Mouse (Mus musculus) adipocyte (in vitro differentiated cells): ENCODE measurements around the gene B2m.
"Not testable (repeated sequence)": the region's sequence is repeated elsewhere in the genome, so short reads cannot be mapped to it uniquely, and the experiment has no call there.

Source experiments
- DNase-seq: peaks from one replicate; pipeline ENCODE4 v3.0.0-alpha.2; 2016; ENCODE audit warnings: low spot score

The B2m gene

DNA sequence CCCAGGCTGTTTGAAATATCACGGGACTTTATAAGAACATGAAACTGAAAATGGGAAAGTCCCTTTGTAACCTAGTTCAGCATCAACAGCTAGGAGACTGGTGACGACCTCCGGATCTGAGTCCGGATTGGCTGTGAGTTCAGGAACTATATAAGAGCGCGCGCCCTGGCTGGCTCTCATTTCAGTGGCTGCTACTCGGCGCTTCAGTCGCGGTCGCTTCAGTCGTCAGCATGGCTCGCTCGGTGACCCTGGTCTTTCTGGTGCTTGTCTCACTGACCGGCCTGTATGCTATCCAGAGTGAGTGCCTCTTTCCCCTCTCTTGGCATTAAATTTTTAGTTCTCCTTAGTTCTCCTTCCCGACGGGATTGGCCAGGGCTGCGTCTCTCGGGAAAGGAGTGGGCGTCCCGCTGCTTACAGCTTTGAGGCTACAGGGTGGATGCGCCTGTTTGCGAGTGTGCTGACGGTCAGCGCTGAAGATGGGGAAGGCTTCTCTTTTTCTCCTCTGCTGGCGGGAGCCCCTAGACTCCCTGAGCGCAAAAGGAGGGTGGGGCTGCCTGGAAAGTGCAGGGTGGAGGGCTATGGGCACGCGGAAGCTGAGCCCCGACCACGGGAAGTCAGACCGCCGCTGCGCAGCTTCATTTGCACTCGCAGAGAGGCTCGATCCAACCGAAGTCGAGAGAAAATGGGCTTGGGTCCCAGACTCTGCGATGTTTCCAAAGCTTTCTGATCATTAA lies at the start of gene B2m:
TSS of gene B2m (plus strand) at position 179 of the 734 bp plus-strand sequence.
- peak; percentile 98 for DNase-seq

DNA sequence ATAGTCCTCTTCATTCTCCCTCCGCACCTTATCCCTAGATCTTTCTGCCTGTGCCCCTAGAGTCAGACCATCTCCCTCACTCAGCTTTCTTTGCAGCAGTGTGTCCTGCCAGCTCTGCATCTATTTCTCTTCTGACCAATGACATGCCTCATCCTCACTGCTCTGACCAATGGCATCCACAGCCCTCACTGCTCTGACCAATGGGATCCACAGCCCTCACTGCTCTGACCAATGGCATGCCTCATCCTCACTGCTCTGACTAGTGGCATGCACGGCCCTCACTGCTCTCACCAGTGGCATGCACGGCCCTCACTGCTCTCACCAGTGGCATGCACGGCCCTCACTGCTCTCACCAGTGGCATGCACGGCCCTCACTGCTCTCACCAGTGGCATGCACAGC lies 49.8 kb upstream of the B2m start:
- not testable (repeated sequence) for DNase-seq

DNA sequence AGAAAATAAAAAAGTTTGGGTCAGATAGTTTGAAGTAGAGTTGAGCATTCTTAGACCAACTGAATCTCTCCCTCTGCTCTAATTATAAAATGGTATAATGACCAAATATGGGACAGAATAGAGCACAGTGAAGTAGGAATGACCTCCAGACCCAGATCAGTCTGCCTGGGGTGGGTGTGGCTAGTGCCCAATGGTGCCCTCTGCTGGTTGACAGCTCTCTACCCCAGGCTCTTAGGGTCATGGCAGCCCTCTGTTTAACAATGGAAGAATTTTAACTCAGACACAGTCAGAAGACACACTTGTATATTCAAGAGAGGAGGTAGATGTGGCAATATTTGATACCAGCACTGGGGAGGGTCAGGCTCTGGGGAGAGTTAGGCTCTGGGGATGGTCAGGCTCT lies 45.4 kb upstream of the B2m start:
- peak; percentile 30 for DNase-seq

DNA sequence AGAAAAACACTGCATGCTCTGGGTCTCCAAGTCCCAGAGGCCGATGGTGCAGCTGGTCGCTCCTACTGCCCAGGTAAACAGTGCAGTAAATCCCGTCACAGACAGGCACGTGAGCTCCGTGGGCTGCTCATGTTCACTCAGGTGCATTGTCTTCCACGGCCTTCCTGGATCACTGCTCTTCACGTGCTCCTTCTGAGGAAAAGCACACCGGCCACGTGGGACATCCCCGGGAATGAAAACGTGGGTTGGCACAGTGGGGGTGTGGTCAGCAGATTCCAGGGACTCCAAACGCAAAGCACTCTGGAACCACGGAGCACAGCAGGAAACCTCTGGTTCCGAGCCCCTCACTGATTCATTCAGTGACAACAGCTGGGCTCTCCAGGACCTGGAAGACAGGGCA lies 39.4 kb upstream of the B2m start:
- no peak for DNase-seq

DNA sequence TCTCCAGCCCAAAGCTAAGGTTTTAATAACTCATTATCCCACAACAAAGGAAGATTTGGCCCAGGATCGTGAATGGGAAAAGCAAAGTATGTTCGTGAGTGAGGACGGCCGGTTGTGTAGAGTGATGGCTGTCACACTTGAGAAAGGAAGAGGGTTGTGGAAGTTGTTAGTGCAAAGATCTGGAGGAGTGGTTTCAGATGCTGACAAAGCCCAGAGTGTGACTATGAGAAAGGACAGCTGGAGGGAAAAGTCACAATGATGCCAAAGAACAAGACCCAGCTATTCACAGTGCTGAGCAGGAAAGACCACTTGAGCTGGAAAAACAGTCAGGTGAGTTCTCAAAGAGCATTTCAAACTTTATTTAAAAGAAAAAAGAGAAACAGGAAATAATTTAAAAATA lies 37.8 kb upstream of the B2m start:
- DNase-seq = no peak

DNA sequence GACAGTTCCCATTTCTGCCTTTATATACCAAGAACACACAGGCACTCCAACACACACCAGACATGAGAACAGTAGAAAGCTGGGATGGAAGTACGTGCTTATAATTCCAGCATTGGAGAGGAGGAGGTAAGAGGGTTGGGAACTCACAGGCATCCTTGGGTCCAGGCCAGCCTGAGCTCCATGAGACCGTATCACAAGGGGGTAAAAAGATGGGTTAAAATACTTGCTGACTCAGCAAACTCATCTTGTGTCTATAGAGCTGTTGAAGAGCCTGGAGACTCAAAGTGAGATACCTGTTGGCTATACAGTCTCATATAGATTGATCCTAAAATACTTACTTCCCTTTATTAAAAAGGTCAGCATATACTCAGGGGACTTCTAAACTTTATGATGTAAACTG lies 30.6 kb upstream of the B2m start:
- DNase-seq = no peak

DNA sequence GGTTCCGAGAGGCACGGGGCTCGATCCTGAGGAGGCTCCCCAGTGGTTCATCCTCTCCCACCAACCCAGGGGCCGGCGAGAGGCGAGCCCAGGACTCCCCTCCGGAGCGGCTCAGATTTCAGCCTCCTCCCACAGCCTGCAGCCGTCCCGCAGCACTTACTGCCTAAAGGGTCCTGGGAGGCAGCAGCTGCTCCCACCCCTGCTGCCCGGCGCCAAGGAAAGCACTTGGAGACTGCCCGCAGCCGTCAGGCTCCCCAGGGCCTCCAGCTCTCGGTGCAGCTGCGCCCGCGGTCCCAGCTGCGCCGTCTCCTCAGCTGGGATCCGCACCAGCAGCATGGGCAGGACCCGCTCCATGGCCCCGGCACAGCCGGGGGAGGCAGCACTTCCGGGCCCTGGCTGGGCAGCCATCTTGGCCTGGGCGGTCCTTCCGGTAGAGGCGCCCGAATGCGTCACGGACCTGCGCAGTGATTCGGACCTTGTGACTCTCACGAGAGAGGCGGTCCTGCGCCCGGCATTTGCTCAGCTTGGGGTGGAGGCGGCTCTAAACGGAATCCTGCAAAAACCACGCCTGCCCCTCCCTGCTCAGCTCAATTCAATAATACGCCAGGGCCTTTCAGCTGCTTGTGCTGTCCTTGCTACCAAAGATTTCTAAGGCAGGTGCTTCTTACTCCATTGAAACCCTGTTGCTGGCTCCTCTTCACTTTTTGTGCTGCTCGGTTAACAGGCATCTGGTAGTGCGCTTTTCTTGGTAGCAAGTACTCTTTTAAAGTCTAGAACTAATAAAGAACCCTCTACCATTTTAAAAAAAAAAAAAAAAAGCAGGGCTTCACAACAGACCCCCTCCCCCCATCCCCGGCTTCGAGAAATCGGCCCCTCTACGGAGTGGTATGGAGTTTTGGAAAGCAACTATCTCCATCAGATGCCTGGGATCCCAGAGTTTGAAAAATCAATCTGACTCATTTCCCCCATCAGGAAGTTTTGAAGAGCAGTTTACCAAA lies 29.2 kb upstream of the B2m start, which contains the start of gene Spg11:
TSS of gene Spg11 (minus strand) at position 426 of the 998 bp plus-strand sequence.
- peak; percentile 99 for DNase-seq

DNA sequence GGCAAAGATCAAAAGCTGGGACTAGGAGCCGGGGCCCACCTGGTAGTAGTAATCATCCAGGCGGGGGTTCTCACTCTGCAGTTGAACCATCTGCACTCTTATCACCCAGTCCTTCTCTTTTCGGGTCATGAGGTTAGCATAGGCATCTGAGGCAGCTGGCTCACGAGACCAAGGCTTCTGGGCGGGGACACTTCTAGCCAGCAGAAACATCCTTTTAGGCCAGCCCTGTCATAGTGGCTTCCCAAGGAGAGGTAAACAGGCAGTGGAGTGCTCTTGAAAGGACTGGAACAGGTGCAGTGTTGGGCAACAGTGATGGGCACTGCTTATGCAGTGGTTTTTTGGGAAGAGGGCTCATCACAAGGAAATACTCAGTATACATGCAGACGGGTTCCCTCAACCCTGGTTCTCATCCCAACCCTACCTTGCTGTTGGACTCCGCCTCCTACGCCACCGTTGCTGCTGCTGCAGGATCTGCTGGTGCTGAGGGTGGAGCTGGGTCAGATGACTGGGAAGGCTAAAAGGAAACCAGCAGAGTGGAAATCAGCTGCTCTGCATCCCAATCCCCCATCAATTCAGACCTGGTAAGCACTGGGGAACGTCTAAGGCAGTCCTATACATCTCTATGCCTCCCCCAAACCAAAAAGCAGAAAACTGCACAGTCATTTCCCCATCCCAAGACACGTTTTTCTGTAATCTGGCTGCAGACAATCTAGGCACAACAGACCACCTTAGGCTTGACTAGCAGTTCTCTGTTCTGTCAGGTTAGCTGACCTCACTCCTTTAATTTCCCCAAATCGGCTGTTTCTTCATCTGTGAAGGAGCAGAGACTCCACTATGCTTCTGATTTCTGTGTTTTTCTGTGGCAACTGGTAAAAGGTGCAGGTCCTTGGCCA lies 21.6 kb upstream of the B2m start:
- DNase-seq = no peak

DNA sequence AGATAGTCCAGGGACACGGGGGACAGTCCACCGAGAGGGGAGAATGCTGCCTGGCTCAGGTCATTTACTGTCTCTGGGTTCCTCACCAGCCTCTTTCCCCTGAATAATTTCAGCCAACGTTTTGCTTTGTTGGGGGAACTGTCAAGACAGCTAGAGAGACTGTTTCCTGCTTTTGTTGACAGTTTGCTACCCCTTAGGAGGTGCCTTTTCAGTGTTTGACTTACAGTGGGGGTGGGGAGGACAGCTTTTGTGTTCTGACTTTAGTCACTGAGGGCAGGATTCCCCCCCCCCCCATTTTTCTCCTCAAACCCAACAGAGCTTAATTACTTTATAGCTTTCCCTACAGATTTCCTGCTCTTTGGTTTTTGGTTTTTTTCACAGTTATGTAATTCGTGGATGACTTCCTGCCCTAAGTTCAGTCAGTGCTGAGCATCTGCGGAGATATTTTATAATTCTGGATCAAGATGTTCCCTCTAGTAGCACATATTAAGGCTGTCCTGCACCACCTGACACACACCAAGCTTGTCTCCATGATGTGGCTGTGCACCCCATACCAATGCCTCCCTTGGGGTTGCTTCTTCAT lies 20.6 kb upstream of the B2m start:
- no peak for DNase-seq

DNA sequence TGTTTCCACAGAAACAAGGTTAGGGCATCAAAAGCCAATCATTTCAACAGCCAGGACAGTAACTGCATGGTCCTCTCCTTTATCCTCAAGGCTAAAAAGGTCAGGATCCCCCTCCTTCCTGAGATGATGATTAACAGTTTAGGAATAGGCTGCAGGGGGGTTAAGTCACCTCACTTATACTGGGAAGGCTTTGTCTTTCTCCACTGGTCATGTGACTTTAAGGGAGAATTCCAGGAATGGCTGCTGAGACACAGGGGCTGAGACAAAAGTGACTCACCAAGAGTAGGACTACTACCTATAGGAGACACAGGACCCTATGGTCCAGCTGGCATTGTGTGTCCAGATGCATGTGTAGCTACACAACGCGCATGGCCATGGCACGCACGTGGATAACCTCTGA lies 19.9 kb upstream of the B2m start:
- DNase-seq = no peak

DNA sequence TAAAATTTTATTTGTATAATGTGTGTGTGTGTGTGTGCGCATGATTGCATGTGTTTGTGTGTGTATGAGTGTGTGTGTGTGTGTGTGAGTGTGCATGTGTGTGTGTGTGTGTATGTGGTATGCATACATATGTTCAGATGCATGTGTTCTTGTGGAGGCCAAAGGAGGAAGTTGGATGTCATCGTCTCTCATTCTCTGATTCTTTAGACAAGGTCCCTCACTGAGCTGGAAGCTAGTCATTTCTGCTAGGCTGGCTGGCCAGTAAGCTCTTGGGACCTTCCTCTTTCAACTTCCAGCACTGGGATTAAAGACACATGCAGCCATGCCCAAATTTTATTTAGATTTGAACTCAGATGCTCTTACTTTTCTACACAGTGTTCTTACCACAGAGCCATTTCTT lies 15.4 kb upstream of the B2m start:
- DNase-seq = no peak

DNA sequence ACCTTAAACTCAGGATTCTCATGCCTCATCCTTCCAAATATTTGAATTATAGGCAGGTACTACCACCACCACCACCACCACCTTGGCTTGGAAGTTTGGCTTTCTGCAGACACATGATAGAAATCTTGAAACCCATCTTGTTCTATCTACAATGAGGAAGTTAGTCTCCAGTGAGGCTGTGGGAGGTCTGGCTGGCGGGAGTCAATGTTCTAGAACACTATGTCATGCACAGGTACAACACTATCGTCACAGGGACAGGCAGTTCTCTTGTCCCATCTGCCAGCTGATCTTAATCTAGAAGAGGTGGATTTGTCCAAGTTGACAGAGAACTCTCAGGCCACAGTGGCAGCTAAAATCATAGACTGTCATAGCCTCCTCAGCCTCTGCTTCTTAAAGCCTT lies 14.9 kb upstream of the B2m start:
- DNase-seq = no peak

DNA sequence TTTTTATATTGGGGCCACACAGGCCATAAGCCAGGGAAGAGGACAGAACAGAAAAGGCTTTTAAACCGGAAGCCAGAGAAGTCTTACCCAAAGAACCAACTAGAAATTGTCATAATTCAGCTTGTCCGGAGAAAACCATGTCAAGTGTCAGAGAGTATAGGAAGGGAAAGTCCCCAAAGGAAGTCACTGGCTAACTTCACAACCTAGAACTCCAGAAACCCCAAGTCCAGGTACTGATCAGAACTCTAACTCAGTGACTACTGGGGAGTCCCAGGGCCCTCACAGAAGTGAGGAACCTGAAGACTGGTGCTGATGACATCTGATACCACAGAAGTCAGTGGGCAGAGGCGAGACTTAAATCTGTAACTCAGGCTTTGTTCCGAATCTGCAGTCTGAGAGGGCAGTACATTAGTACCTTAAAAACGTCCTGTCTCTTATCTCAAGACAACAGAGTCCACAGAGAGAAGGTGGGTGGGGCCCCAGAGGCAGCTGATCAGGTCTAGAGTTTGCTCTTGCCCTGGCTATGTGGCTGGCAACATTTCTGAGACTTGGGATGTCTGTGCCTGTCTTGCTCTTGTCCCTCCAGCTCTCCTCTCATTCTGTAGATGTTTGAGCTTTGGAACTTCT lies 9.5 kb upstream of the B2m start:
- peak; percentile 35 for DNase-seq

DNA sequence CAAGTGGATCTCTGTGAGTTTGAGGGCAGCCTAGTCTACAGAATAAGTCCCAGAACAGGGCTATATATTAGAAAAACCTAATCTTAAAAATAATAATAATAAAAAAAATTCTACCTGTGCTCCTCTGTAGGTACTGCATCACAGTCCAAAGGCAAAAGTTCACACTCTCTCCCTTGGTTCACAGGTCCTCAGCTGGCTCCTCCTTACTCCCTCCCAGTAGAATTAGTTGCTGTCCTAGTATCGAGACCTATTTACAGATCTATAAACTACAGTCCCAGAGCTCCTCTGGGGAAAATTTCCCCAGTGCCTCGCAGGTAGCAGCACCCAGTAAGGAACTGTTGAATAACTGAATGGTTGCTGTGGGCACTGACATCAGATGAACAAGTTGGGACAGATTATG lies 6.7 kb upstream of the B2m start:
- DNase-seq = no peak

DNA sequence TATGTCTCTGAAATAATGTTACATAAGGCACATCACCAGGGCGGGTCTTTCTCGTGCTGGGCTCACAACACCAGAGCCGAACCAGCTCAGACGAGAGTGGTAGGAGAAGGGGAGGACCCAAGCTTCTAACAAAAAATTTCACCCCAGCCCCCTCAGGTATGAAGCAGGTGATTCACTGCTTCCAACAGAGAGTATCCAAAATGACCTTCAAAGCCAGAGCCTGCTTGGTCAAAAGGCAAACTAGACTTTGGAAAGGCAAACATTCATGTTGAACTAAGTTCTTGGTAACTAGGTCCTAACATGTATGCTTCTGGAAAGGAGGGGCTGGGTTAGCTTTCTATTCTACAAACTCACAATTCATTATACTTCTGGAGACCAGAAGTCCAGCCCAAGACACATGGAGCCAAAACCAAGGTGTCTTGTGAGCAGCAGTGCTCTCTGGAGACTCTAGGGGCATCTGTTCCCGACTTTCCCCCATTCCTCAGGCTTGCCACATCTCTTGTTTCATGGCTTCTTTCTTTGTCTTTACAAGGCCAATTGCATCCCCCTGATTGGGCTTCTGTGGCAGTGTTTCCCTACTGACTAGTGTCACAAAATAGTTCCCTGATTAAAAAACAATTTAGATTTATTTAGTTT lies 6.0 kb upstream of the B2m start:
- DNase-seq = no peak

DNA sequence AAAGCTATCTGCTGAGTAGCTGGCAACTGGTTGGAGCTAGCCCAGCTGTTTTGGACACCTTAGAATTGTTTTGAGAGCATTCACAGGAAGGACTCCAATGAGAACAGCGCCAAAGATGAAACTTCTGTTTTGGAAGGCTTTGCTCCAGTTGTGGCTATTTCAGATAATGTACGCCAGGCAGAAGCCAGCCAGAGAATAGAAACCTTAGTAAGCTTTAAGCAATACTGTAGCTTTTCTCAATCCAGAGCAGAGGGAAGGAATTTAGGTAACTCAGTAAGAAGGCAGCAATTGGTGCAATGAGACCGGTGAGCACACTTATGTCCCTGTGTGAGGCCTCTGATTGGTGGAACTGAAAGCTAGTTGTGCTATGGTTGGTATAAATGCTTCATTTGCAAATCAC lies 4.4 kb upstream of the B2m start:
- DNase-seq = peak; percentile 61

DNA sequence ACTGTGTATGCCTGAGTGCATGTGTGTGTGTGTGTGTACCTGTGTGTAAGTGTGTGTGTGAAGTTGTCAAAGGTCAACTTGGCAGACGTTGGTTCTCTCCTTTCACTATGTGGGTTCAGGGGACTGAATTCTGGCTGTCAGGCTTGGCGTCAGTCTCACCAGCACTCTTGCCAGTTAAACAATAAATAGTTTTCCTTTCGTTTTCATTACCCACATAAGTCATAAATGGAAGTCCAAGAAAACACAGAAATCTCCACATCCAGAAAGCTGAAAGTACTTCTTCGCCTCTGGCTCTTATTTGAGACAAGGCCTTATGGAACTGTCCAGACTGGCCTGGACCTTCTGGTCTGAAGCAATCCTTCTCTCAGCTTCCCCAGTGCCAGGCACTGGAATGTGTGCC lies 1.7 kb upstream of the B2m start:
- peak; percentile 72 for DNase-seq

DNA sequence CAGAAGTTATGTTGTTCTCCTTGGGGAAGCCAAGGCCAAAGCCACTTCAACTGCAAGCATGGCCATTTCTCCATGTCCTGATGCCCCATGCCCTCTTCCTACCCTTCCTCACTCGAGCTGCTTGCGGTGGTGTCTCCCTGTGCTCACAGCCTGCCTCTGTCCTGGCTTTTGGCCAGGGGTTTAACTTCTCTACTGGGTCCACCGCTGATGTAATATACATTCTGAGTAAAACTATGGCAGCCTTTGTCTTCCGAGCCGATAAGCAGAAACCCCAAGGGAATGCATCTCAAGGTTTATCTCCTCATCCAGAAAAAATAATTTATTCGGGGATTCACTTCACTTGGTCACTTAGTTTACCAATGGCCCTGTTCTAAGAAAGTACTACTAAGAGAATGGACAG lies 799 bp upstream of the B2m start:
- DNase-seq = peak; percentile 35

DNA sequence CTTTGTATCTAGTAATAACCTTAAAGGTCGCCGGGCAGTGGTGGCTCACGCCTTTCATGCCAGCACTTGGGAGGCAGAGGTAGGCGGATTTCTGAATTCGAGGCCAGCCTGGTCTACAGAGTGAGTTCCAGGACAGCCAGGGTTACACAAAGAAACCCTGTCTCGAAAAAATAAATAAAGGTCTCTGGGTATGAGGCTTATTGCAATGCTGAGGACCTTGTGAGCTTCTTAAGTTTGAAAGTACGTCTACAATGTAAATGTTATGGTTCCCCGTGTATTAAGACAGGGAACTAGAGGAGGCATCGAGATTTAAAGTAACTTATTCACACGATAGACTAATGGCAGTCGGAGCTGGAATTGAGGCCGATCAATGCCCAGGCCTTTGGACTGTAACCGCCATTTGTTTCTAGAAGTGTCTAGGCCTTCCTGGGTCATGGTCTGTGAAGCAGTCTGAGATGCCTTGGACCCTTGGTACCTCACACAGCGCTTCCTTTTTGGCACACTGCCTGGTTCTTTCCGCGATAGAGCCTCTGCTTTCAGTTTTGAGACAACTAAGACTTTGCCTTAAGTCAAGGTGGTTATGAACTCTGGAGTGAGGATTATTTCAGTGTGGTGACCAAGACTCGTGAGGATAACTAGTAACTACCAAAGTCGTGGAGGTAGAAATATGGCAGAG lies 894 bp downstream of the B2m start:
- peak; percentile 81 for DNase-seq

DNA sequence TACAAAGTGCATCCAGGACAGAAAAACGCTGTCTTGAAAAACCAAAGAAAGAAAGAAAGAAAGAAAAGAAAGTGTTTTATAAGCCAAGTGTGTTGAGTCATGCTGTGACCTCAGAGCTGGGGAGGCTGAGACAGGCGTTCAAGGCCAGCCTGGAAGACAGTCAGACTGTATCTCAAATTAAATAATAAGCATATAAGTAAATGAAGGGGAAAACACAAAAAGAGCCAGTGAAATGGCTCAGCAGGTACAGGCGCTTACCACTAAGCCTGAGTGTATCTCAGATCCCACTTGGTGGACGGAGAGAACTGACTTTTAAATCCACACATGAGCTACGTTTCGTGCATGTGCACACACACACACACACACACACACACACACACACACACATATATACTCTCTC lies 1.8 kb downstream of the B2m start:
- no peak for DNase-seq
